Mouse (Mus musculus) myocyte (in vitro differentiated cells): ENCODE data around the gene Gm3839. TPM values are rescaled to one million over a fixed set of nuclear protein-coding genes. Genes with fewer than 3 reads are reported as not detected.
"Not testable (repeated sequence)": the region's sequence is repeated elsewhere in the genome, so short reads cannot be mapped to it uniquely, and the experiment has no call there.

Source experiments
- H3K27me3 ChIP-seq: one replicate; pipeline ENCODE4 v1.6.1; 2011; ENCODE audit not compliant: control insufficient read depth, insufficient read depth, insufficient read length
- H3K36me3 ChIP-seq: one replicate; pipeline ENCODE4 v1.6.1; 2011; ENCODE audit not compliant: control insufficient read depth, insufficient read depth
- H3K4me2 ChIP-seq: one replicate; pipeline ENCODE4 v1.6.1; 2011; ENCODE audit warnings: low read depth, control low read depth
- H3K4me3 ChIP-seq: one replicate; pipeline ENCODE4 v1.5.1; 2011; ENCODE audit warnings: mild to moderate bottlenecking, control low read depth, moderate library complexity
- H3K79me2 ChIP-seq: one replicate; pipeline ENCODE4 v1.6.1; 2011; ENCODE audit not compliant: control insufficient read depth, insufficient read depth
- H3ac ChIP-seq: one replicate; pipeline ENCODE4 v1.6.1; 2011; ENCODE audit not compliant: control insufficient read depth, insufficient read length
- CEBPB ChIP-seq: IDR thresholded peaks from 2 replicates; pipeline ENCODE4 v1.6.1; 2011; ENCODE audit warnings: mild to moderate bottlenecking, moderate library complexity; ENCODE audit not compliant: poor library complexity, insufficient read depth, severe bottlenecking
- E2F4 ChIP-seq: IDR thresholded peaks from one replicate; pipeline ENCODE4 v1.6.1; 2011; ENCODE audit warnings: mild to moderate bottlenecking, control low read depth, moderate library complexity; ENCODE audit not compliant: insufficient read depth
- MAX ChIP-seq: IDR thresholded peaks from one replicate; pipeline ENCODE4 v1.6.1; 2011; ENCODE audit warnings: low read depth, mild to moderate bottlenecking, control low read depth
- MYOD1 ChIP-seq, 3 experiments: IDR thresholded peaks; one replicate each; pipeline ENCODE4 v1.6.1; 2011; ENCODE audit warnings: control low read depth in 2 of 3, low read depth in 2 of 3, mild to moderate bottlenecking in 2 of 3, moderate library complexity in 1 of 3; ENCODE audit not compliant: insufficient read length in 2 of 3, control insufficient read depth in 1 of 3
- MYOG ChIP-seq, 3 experiments: IDR thresholded peaks; one replicate each; pipeline ENCODE4 v1.6.1; 2011; ENCODE audit warnings: control low read depth in 2 of 3, low read depth in 2 of 3, mild to moderate bottlenecking in 2 of 3; ENCODE audit not compliant: insufficient read length in 2 of 3, control insufficient read depth in 1 of 3, insufficient read depth in 1 of 3
- POLR2A ChIP-seq: IDR thresholded peaks from one replicate; pipeline ENCODE4 v1.6.1; 2011; ENCODE audit warnings: low read depth, mild to moderate bottlenecking, control low read depth, moderate library complexity; ENCODE audit not compliant: insufficient read length
- POLR2AphosphoS2 ChIP-seq: IDR thresholded peaks from one replicate; pipeline ENCODE4 v1.6.1; 2011; ENCODE audit warnings: low read depth, control low read depth; ENCODE audit not compliant: insufficient read length
- REST ChIP-seq: IDR thresholded peaks from one replicate; pipeline ENCODE4 v1.6.1; 2011; ENCODE audit warnings: mild to moderate bottlenecking, control low read depth, moderate library complexity; ENCODE audit not compliant: insufficient read depth, insufficient read length
- SRF ChIP-seq: IDR thresholded peaks from one replicate; pipeline ENCODE4 v1.6.1; 2011; ENCODE audit warnings: low read depth; ENCODE audit not compliant: control insufficient read depth, insufficient read length
- TCF12 ChIP-seq: IDR thresholded peaks from one replicate; pipeline ENCODE4 v1.6.1; 2011; ENCODE audit warnings: mild to moderate bottlenecking, control low read depth; ENCODE audit not compliant: poor library complexity, insufficient read depth, severe bottlenecking
- TCF3 ChIP-seq: IDR thresholded peaks from one replicate; pipeline ENCODE4 v1.6.1; 2011; ENCODE audit warnings: low read depth, control low read depth; ENCODE audit not compliant: insufficient read length
- USF1 ChIP-seq: IDR thresholded peaks from one replicate; pipeline ENCODE4 v1.6.1; 2011; ENCODE audit warnings: low read depth, mild to moderate bottlenecking, control low read depth, moderate library complexity
- polyA plus RNA-seq: library from polyadenylated mRNA; unstranded; fragments of >200 nt; fragmentation: generic; extraction: Trizol; gene quantifications from one replicate; pipeline ENCODE4 v1.2.1, GENCODE M21; 2012; ENCODE audit warnings: missing spikeins

Gm3839 gene
- polyA plus RNA-seq, result 1.7 TPM

- not testable (repeated sequence) for H3K36me3 ChIP-seq, H3K4me2 ChIP-seq, H3ac ChIP-seq, H3K79me2 ChIP-seq, H3K4me3 ChIP-seq, H3K27me3 ChIP-seq
Measured at GRCm38 (mm10) chr14:11356626-11357025, at the start of gene Gm3839. Gm3839 (minus strand) TSS chr14:11356726.

GRCm38 (mm10) chr14:11405661-11406060 is 49.1 kb upstream of the Gm3839 start:
- Histone ChIP-seq H3K79me2 (no peaks in the 10 kb centered on the region), H3K27me3 (no peaks in the 10 kb centered on the region), H3K36me3 (no peaks in the 10 kb centered on the region), H3ac (no peak overlapping the region), H3K4me2 (no peak overlapping the region), H3K4me3 (no peak overlapping the region)
- TF ChIP-seq POLR2A, result no peak
- TF ChIP-seq REST, result no peak
- TF ChIP-seq MYOG (IDR thresholded peaks at IDR 0.05; ENCODE audit: control insufficient read depth in 1 of 3, insufficient read depth in 1 of 3, insufficient read length in 2 of 3, low read depth in 2 of 3), result no peak
- no peak for TF ChIP-seq TCF12
- no peak for TF ChIP-seq TCF3
- TF ChIP-seq MAX, result no peak
- no peak for TF ChIP-seq SRF
- no peak for TF ChIP-seq POLR2AphosphoS2
- no peak for TF ChIP-seq CEBPB
- TF ChIP-seq USF1, result no peak
- no peak for TF ChIP-seq MYOD1 (IDR thresholded peaks at IDR 0.05; ENCODE audit: control insufficient read depth in 1 of 3, insufficient read length in 2 of 3, low read depth in 2 of 3)
- TF ChIP-seq E2F4, result no peak

- no peaks in the 10 kb centered on the region for H3K27me3 ChIP-seq
- H3K79me2 ChIP-seq, result no peaks in the 10 kb centered on the region
- H3K4me2 ChIP-seq, result no peak overlapping the region
- H3K4me3 ChIP-seq, result no peak overlapping the region
- H3ac ChIP-seq, result no peak overlapping the region
- TF ChIP-seq MYOG (IDR thresholded peaks at IDR 0.05; ENCODE audit: control insufficient read depth in 1 of 3, insufficient read depth in 1 of 3, insufficient read length in 2 of 3, low read depth in 2 of 3) (no peak), REST (no peak), MAX (no peak), USF1 (no peak), CEBPB (no peak)
- no peaks in the 10 kb centered on the region for H3K36me3 ChIP-seq
Measured at GRCm38 (mm10) chr14:11377846-11378245, 21.3 kb upstream of the Gm3839 start.

- Histone ChIP-seq H3K27me3 (no peaks in the 10 kb centered on the region), H3K36me3 (no peaks in the 10 kb centered on the region), H3K4me2 (no peak overlapping the region), H3K4me3 (no peak overlapping the region), H3ac (no peak overlapping the region), H3K79me2 (no peaks in the 10 kb centered on the region)
- TF ChIP-seq MYOG (IDR thresholded peaks at IDR 0.05; ENCODE audit: control insufficient read depth in 1 of 3, insufficient read depth in 1 of 3, insufficient read length in 2 of 3, low read depth in 2 of 3), result no peak
- TF ChIP-seq TCF3, result no peak
- TF ChIP-seq REST, result no peak
- no peak for TF ChIP-seq E2F4
- TF ChIP-seq MYOD1 (IDR thresholded peaks at IDR 0.05; ENCODE audit: control insufficient read depth in 1 of 3, insufficient read length in 2 of 3, low read depth in 2 of 3), result no peak
- no peak for TF ChIP-seq MAX
- no peak for TF ChIP-seq TCF12
- no peak for TF ChIP-seq USF1
- no peak for TF ChIP-seq SRF
- TF ChIP-seq CEBPB, result no peak
- TF ChIP-seq POLR2A, result no peak
- no peak for TF ChIP-seq POLR2AphosphoS2
Measured at GRCm38 (mm10) chr14:11375225-11375624, 18.7 kb upstream of the Gm3839 start.

GRCm38 (mm10) chr14:11346086-11346485 is 10.4 kb downstream of the Gm3839 start:
- H3K4me2 ChIP-seq, result no peak overlapping the region
- no peak overlapping the region for H3K4me3 ChIP-seq
- TF ChIP-seq E2F4 (no peak), MYOD1 (IDR thresholded peaks at IDR 0.05; ENCODE audit: control insufficient read depth in 1 of 3, insufficient read length in 2 of 3, low read depth in 2 of 3) (no peak), TCF12 (no peak), TCF3 (no peak), CEBPB (no peak), REST (no peak), SRF (no peak), MYOG (IDR thresholded peaks at IDR 0.05; ENCODE audit: control insufficient read depth in 1 of 3, insufficient read depth in 1 of 3, insufficient read length in 2 of 3, low read depth in 2 of 3) (no peak), MAX (no peak), USF1 (no peak), POLR2A (no peak), POLR2AphosphoS2 (no peak)
- no peaks in the 10 kb centered on the region for H3K79me2 ChIP-seq
- no peak overlapping the region for H3ac ChIP-seq
- H3K27me3 ChIP-seq, result no peaks in the 10 kb centered on the region
- no peaks in the 10 kb centered on the region for H3K36me3 ChIP-seq
